11 mouse cellular contexts compared by ENCODE assay signal in genomic region chr10:117982611-117983210, GRCm38 (mm10).
A peak's percentile ranks its signal among the peaks of the same experiment; 100 is the strongest.
DNase-seq lines count a peak whose midpoint lies in the region; ATAC-seq and TF ChIP-seq lines count a peak whose summit lies in the region.
"Had no signal": no experiment of that assay in that cellular context is flagged by ENCODE, and none has a peak within 500 bp of the region (broad histone marks: within the 10 kb centered on the region; RNA-seq: fewer than 3 reads in every experiment).

No protein-coding gene starts in this region.

- H3K27ac ChIP-seq in gastrocnemius, adult 2 months = peak overlapping the region; percentile 77
- peak overlapping the region; percentile 21 to 25; a peak in 3 of 4 replicates for H3K27ac ChIP-seq in heart, embryonic 14.5 days (replicated peaks in 1 of 2; ENCODE audit: control insufficient read depth in 1 of 2, insufficient read depth in 1 of 2, low read depth in 2 of 2, low read length in 2 of 2)
- H3K27ac ChIP-seq in neural tube, embryonic 15.5 days (replicated peaks) = peak overlapping the region; percentile 77
- H3K27ac ChIP-seq: embryonic facial prominence, embryonic 15.5 days; neural tube, embryonic 12.5 days had no signal

- H3K27me3 ChIP-seq in heart, embryonic 14.5 days (ENCODE audit: control insufficient read depth, insufficient read depth, low read length) = no peaks in the 10 kb centered on the region
- no peaks in the 10 kb centered on the region for H3K27me3 ChIP-seq in neural tube, embryonic 15.5 days (replicated peaks)
- H3K27me3 ChIP-seq: CH12.LX; embryonic facial prominence, embryonic 15.5 days; neural tube, embryonic 12.5 days had no signal

- H3K4me2 ChIP-seq in heart, embryonic 14.5 days (ENCODE audit: low read length) = no peak overlapping the region
- no peak overlapping the region for H3K4me2 ChIP-seq in neural tube, embryonic 15.5 days
- H3K4me2 ChIP-seq: embryonic facial prominence, embryonic 15.5 days; neural tube, embryonic 12.5 days had no signal

- TF ChIP-seq CTCF in gastrocnemius, adult 2 months (IDR thresholded peaks at IDR 0.05) = no peak

- H3K36me3 ChIP-seq in heart, embryonic 14.5 days (ENCODE audit: control insufficient read depth, insufficient read depth, low read length) = no peaks in the 10 kb centered on the region
- no peaks in the 10 kb centered on the region for H3K36me3 ChIP-seq in neural tube, embryonic 15.5 days
- H3K36me3 ChIP-seq: embryonic facial prominence, embryonic 15.5 days; neural tube, embryonic 12.5 days had no signal

- ATAC-seq in CD4-positive, CD25-positive, alpha-beta regulatory T cell, adult 4 months = peak; percentile 81
- ATAC-seq in heart, embryonic 14.5 days (ENCODE audit: insufficient number of reproducible peaks, insufficient read depth, low FRiP score, low read depth) = no peak
- ATAC-seq in neural tube, embryonic 15.5 days (ENCODE audit: low FRiP score) = peak; percentile 53; the same call in 1 of the 2 replicates

- no peaks in the 10 kb centered on the region for H3K9me3 ChIP-seq in heart, embryonic 14.5 days (ENCODE audit: control insufficient read depth, low read length)
- no peaks in the 10 kb centered on the region for H3K9me3 ChIP-seq in neural tube, embryonic 15.5 days (replicated peaks)
- H3K9me3 ChIP-seq: embryonic facial prominence, embryonic 15.5 days; neural tube, embryonic 12.5 days had no signal

- intact Hi-C loops in gastrocnemius, adult 2 months (cut with DNase I) = no loop called here

- no peak for DNase-seq in gastrocnemius, adult 2 months
- no peak for DNase-seq in gastrocnemius, postnatal 10 days
- peak; percentile 43 to 74 for DNase-seq in kidney, postnatal 36 days
- no peak for DNase-seq in embryo, embryonic 10 days (ENCODE audit: low spot score)
- no peak for DNase-seq in ovary, postnatal 10 days (ENCODE audit: low spot score)

- H3K4me1 ChIP-seq in heart, embryonic 14.5 days (ENCODE audit: control insufficient read depth in 2 of 2, insufficient read depth in 2 of 2, low read length in 2 of 2) = peaks cover 7 to 20% of the 10 kb centered on the region in 2 experiments
- H3K4me1 ChIP-seq in neural tube, embryonic 15.5 days = peaks cover 19% of the 10 kb centered on the region
- H3K4me1 ChIP-seq: embryonic facial prominence, embryonic 15.5 days; neural tube, embryonic 12.5 days had no signal

- H3K9ac ChIP-seq in heart, embryonic 14.5 days (ENCODE audit: low read length) = no peak overlapping the region
- H3K9ac ChIP-seq in neural tube, embryonic 15.5 days (replicated peaks) = no peak overlapping the region
- H3K9ac ChIP-seq: embryonic facial prominence, embryonic 15.5 days; neural tube, embryonic 12.5 days had no signal

- peak overlapping the region; percentile 5; the same call in 1 of the 2 replicates for H3K4me3 ChIP-seq in gastrocnemius, adult 2 months
- no peak overlapping the region for H3K4me3 ChIP-seq in heart, embryonic 14.5 days (ENCODE audit: control insufficient read depth in 1 of 2, insufficient read depth in 1 of 2, low read depth in 1 of 2, low read length in 2 of 2)
- no peak overlapping the region for H3K4me3 ChIP-seq in neural tube, embryonic 15.5 days (replicated peaks)
- H3K4me3 ChIP-seq: embryonic facial prominence, embryonic 15.5 days; neural tube, embryonic 12.5 days had no signal

- 32% methylated on average over 8 of the region's 8 CpGs for WGBS in heart, embryonic 14.5 days
- 35% methylated on average over 8 of the region's 8 CpGs for whole genome bisulfite sequencing in neural tube, embryonic 15.5 days

Comparison
In these comparisons a context has a peak if more than half of its experiments do, and no peak if none do; other contexts are left out.
1. DNase-seq: peak in kidney, postnatal 36 days (2 of 2); none in gastrocnemius, adult 2 months (single experiment), gastrocnemius, postnatal 10 days (single experiment), embryo, embryonic 10 days (single experiment) and ovary, postnatal 10 days (single experiment).
2. H3K27ac ChIP-seq: peak in every context shown above with its lines; median percentile 77 in gastrocnemius, adult 2 months; 77 in neural tube, embryonic 15.5 days; 23 in heart, embryonic 14.5 days.